Mouse (Mus musculus): ENCODE measurements around the gene Supt20.

The Supt20 gene

DNA sequence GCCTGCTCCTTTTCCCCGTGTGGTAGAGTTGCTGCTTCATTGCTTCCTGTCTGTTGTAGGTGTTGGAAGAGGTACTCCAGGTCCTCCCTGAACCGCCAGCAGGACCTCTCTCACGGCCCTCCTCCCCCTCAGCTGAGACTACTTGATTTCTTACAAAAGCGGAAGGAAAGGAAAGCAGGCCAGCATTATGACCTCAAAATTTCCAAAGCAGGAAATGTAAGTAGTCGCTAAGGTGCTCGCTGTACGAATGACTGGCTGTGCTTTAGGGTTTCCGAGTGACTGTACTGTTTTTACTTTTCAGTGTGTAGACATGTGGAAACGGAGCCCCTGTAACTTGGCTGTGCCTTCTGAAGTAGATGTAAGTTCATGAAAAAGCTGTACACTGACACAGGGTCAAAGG is 16.4 kb downstream of the Supt20 start:
- DNase-seq: no peak

DNA sequence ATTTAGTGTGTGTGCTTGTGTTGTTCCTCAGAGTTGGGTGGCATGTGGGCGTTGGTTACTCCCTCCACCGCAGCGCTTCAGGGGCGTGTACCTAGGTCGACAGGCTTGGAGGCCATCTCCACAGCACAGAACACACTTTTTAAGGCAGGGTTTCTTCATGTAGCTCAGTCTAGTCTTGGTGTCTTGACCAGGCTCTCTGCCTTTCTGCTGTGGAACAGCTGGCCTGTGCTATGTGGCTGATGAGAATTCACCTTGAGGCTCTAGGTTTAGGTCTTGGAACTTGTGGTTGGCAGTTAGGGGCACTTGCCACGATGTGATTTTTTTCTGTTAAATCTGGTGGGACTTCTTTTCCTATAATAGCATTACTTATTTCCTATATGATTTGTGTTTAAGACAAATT is 21.6 kb downstream of the Supt20 start, which contains the start of gene Gm21958:
Gene Gm21958, minus strand, starts transcription at position 101 of the 400 bp plus-strand sequence.
- DNase-seq: no peak

DNA sequence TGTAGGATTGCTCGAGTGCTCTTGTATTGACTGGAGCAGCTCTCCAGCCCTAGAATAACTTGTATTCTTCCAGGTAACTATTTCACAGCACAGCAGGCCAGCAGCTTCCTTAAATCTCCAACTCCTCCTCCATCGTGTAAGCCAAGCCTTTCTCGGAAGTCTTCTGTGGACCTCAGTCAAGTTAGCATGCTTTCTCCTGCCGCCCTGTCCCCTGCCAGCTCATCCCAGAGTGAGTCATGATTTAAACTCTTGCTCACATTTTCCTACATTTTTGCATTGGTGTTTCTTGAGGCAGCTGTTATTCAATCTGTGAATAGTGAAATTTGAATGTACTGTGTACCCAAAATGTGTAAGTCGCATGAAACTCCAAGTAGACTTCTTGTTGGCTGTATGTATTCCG is 22.9 kb downstream of the Supt20 start:
- DNase-seq: no peak

DNA sequence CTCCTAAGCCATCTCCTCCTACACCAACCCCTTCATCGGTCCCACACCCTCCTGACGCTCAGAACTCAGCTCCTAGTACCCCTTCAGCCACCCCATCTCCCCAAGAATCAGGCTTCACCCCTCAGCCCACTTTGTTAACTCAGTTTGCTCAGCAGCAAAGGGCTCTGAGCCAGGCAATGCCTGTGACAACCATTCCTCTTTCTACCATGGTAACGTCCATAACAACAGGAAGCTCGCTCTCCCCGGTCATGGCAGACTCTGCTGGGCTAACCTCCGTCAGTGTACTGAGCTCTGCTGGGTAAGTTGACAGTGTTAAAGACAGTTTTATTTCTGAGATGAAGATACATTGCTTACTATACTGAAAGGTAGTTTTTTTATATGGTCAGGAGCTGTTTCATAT is 24.7 kb downstream of the Supt20 start:
- no peak for DNase-seq

DNA sequence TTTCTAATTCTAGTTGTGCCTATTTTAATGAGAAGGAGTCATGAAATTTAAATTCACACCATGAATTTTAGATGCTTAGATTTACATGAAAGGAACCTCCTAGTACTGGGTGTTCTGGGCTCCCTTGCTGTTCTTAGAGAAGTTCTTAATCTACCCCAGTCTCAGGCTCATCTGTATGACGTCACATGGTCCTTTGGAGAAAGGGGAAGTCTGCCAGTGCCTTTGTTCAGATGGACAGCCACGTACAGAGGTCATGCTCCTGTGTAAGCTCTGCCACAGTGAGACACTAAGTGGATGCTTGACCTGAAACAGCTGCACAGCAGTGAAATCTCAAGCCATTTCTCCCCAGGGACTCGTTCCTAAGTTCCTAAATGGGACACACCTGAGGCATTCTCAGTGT is 26.3 kb downstream of the Supt20 start:
- no peak for DNase-seq

DNA sequence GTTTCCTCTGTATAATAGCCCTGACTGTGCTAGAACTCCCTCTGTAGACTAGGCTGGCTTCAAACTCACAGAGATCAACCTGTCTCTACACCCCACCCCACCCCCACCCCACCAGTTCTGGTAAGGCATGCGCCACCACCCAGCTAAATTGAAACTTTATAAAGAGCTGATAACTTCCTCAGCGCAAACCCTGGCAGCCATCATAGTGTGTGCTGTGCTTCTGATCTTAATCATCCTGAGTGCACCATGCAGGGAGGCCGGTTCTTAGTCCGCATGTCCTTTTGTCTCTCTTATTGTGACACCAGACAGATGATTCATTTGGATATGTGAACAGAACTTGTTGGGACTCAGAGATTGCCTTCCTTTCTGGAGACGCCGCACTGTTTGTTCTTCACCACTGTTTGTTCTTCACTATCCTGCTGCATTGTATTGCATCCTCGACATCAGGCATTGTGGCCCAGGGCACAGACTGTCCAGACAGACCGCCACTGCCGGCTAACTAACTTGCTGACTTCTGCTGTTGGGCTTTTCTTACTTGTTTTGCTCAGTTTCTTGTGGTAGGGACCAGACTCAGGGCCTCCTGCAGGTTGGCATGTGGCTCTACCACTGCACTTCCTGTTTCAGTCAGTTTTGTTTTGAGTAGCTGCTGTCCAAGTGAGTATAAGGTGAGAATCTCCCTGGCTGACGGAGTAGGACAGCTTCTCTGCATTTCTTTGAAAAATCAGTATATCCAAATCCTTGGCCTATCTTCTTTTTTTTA is 31.3 kb downstream of the Supt20 start:
- no peak for DNase-seq

DNA sequence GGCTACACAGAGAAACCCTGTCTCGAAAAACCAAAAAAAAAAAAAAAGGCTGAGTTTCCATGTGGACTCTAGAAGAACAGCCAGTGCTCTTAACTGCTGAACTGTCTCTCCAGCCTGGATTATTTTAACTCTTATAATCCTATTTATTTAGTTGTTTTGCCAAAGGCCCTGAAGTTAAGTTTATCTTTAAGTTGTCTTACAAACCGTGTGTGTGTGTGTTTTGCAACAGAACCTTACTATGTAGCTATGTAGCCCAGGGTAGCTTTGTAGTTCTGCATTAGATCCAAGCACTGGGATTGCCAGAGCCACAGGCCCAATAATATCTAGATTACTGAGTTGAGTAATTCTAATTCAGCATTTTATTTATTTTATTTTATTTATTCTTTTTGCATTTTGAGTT is 32.7 kb downstream of the Supt20 start:
- DNase-seq: no peak

DNA sequence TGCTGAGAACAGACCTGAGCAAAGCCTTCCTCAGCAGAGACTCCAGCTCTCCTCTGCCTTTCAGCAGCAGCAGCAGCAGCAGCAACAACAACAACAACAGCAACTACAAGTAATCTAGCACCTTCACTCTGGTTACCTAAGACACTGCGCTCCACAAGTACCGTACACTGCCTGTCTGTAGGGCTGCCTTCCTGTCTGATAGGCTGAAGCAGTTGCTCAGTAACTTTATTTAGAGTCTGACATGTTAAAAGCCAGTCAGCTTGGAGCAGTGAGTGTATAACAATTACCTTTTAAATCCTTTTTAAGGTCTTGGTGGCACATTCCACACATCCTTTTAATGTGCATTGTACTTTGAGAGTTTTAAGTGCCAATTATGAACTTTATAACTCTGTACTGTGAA is 35.0 kb downstream of the Supt20 start:
- no peak for DNase-seq

DNA sequence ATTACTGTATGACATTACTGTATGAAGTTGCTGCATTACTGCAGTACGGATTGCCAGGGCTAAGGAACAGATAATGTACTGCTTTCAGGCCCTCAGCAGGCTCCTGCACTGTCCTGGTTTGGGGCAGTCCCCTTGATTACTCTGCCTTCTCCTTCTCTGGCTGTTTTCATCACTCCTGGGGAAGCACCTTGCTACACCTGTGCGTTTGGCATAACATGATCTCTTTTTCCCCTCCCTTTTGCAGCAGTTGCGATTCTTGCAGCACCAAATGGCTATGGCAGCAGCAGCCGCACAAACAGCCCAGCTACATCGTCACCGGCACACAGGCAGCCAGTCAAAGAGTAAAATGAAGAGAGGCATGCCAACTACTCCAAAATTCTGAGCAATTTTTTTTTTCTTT is 35.5 kb downstream of the Supt20 start:
- no peak for DNase-seq

DNA sequence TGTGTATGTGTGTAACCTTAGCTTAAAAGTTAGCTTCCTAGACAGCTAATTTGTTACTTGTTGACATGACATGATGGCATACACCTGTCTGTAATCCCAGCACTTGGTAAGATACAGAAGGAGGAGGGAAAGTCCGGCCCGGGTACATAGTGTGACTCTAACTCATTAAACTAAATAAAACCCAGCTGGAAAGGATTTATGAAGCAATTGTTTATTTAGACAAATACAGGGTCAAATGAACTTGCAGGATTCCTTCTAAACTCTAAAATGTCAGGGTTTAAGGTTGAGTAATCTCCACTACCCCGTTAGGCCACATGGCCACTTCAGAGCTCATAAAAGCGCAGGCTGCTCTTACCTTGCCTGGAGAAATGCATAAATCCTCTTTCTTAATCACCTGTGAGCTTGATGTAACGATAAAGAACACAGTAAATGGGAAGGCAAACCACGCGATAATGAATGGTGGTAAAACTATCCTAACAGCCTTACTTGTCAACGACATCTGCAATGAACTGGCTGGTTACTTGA is 39.1 kb downstream of the Supt20 start:
- DNase-seq: no peak

DNA sequence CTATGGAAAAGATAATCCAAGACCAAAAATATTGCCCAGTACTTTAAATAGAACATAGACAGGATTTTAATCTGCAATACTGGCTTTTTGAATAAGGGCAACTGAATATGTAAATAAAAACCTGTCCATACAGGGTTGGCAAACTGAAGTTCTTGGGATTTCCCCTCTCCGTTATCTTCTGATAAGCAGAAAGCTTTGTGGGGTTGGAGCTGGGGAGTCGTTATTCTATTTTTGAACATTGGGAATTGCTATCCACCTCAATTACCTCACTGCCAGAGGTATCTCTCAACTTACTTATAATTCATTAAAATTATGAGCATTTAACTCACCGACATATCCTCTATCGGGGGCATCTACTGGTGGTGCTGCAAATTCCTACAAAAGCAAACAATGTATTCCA is 39.8 kb downstream of the Supt20 start:
- DNase-seq: no peak

DNA sequence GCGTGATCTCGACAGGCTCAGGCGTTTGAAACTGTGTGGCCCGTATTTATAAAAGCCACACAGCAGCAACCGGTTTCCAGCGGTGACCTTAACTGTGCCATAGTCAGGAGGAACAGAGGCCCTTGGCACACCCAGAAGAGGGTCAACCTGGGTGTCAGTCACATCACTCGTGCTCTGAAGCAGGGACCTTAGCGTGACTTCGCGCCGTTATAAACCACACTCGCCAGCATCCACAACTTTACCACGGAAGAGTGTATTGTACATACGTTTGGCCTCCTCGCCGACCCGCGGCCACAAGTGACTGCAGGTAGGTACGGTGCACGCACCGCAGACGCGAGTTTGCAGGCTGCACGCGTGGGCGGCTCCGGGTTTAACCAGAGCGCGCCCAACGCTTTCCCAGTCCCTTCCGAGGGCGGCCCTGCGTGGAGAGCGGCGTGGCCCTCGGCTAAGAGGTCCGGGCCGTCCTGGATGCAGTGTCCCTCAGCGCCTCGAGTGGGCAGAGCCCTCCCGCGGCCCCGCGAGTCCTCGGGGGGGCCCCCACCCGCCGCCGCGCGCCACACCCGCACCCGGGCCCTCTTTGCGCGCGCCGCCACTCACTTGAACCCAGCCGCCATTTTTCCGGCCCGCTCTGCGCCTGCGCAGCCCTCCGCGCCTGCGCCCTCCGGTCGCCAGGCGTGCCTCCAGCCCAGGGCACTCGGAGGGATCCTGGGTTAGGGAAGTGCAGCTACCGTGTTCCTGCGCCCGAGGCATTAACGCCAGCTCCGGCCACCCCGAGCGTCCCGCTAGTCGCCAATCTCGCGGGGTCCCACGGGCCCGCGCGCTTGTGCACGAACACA is 42.0 kb downstream of the Supt20 start:
- DNase-seq: peak; percentile 85

DNA sequence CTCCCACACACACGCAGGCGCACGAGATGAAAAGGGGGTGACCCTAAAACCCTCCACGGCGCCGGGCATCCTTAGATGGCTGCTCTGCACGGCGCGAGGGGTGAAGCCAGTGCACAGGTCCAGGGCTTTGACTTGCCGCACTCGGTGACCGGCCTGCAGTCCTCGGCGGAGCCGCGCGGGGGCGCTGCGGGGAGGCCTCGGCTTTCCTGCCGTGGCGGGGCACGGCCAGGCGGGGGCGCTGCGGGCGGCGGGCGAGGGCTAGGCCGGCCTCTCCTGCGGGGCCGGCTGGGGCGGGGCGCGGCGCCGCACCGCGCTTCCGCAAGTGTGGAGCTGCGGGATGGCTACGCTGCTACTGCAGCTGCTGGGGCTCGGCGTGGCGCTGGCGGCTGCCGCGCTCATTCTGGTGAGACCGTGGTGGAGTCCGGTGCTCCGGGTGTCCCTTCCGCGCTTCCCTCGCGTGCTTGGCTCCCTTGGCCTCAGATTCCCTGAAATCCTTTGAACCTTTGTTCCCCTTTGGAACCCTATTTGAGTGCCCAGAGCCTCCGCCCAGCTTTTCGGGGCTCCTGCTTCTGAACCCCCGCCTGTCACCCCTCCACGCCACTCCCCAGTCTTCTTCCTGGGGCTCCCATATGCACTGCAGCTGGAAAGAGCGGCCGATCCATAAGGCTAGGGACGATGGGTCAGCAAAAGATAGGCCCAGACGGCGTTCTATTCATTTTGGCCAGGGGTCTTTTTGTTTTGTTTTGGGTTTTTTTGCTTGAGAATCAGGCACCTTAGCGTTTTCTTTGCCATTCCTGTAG is 42.8 kb downstream of the Supt20 start, which contains the start of the genes Exosc8 and Alg5:
Gene Exosc8, minus strand, starts transcription at position 147 of the 800 bp plus-strand sequence.
Gene Alg5, plus strand, starts transcription at position 293 of the 800 bp plus-strand sequence.
- DNase-seq: peak; percentile 83

DNA sequence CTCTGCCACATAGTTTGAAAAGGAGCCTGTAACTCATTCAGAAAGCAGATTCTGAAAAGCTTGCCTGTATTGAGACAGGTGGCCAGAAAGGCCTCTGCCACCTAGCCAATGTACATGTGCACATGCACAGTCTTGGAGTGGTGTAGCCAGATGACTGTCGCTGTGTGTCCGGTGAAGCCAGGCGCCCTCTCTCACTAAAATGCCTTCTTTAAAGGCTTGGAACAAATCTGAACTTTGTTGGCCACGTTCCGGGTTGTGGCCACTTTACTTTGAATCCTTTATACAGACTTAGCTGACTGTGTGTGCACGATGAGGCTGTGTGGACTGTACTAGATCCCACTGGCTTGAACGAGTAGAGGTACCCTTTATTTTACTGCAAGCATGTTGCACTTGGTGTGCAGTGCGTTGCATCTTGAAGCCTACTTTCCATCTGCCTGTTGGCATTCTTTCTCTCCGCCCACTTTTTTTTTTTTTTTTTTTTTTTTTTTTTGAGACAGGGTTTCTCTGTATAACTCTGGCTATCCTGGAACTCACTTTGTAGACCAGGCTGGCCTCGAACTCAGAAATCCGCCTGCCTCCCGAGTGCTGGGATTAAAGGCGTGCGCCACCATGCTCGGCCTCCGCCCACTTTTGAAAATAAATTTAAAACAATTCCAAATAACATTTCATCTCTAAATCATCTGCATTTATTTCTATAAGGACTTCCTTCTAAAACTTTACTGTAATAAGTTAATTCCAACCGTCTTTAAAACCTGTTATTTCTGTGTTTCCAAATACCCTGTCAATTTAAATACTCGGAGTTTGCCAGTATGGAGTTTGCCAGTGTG is 43.7 kb downstream of the Supt20 start:
- DNase-seq: peak; percentile 15

DNA sequence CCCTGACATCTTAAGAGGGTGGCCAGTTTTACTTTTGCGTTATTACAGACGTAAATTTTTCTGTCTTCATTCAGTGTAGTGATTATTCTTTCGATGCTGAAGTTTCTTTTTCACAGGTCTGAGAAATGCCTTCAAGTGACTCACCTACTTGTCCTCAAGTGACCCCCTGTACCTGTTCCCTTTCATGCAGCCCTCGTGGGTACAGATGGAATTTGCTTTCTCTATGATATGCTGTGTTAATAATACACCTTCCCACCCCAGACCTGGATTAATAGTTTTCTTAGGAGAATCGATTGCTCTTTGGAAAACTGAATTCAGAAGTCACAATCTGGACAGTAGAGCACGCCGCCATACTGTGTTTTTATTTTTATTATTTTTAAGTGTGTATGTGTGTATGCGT is 44.7 kb downstream of the Supt20 start:
- no peak for DNase-seq

DNA sequence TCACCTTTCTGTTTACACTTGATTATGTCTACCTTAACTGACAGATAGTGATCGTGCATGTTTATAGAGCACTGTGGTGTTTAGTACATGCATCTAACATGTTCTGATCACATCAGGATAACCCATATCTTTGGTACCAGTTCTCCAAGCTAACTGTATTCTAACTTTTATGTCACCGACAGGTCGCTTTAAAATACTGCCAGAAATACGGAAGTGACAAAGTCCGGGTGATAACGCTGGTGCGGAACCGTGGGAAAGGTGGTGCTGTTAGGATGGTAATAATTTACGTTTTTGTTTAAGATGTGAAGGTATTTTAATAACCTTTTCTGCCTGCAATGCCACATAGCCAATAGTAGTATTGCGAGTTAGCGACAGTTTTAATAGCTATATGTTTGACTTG is 49.4 kb downstream of the Supt20 start:
- DNase-seq: no peak

DNA sequence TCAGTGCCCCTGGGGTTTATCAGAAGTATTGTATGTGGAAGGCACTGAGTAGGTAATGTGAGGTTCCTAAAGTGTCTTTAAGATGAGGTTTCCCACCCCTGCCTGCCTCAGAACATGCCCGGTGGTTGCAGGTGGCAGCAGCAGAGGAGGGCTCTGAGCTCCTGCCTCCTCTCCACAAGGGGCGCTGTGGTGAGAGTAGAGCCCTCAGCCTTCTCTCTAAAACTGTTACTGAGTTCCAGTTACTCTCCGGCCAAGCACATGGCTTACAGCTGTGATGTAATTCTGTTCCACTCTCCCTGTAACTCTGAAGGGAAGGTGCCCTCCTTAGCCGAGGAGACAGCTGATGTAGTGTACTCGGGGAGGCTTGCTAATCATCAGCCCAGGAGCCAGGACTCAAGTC is 53.2 kb downstream of the Supt20 start:
- no peak for DNase-seq

DNA sequence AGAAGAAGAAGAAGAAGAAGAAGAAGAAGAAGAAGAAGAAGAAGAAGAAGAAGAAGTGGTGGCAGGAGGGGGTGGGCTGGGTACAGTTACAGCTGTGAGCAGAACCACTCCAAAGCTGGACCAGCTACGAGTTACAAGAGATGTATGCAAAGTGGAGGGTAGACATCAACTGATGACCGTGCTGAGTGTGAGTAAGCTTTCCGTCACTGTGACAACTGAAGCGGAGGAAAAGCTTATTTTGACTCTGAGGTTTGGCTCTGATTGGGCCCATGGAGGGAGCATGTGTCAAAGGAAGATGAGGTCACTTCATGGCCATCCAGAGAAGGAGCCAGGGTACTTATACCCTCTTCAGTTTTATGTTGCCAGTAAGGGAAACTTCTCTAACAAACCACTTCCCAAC is 60.8 kb downstream of the Supt20 start:
- DNase-seq: no peak

DNA sequence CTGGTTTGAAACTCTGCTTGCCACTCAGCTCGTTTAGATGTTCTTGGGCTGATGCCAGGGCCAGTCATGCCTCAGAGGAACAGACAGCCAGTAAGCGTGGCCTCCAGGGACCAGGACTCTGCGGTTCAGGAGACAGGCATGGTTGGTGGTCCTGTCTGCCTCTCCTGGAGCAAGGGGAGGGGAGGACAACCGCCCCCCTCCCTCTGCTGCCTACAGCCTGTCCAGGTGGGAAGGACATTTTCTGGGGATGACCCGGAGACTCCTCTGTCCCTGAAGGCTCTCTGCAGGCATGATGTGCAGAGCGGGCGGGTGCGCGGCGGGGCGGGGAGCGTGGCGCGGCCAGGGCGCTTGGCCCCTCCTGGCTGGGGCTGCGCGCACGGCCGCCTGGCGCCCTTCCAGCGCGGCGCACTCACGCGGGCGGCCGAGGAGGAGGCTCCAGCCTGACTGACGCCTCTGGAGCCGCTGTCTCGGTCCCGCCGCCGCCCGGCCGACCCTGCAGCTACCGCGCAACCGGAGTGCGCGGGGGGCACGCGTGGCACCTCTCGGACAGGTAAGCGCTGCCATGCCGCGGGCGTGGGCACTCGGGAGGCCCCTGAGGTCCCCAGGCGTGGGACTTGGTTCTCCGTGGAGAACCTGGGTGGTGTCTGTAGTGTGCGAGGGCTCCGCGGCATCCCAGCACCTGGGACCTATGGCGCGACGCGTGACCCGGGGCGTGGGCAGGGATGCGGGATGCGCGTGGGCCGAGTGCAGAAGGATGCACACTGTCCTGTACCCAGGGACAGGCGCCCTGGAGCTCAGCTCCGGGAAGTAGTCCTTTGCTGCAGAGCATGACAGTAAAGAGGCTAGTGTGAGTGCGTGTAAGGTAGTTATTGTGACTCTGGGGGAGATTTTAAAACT is 62.8 kb downstream of the Supt20 start, which contains the start of gene Smad9:
Gene Smad9, plus strand, starts transcription at position 438 of the 897 bp plus-strand sequence.
- peak; percentile 56 for DNase-seq

DNA sequence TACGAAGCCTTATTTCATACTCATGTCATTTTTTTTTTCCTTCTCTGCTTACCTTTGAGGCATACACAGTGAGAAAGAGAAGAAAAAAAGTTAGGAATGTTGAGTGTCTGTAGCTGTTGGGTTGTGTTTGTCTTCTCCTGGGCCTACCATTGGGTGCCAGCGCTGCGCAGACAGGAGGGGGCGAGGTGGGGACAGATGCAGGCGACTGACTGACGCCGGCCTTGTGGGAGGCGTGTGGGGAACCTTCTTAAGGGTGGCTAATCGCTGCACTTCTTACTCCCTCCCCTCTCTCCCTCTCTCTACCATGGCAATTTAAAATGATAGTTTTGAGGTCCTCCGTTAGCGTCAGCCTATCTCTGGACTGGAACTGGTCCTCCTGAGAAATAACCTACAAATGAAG is 63.5 kb downstream of the Supt20 start:
- no peak for DNase-seq

DNA sequence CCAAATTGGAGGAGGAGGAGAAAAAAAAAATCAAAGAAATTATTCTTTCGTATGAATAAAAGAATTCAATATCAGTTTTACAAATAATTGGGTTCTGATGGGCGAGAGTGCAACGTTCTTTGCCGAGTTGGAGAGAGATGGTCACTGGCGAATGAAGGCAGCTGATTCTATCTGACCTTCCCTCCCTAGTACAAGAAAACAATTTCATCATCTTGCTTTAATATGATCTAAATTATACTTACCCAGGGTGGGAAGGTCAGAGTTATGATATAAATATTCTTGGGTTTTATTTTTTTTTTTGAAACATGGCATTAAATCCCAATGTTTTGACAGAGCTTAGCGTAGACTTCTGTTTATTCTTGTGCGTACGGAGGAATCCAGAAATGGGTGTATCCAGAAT is 64.8 kb downstream of the Supt20 start:
- no peak for DNase-seq

Data from kidney, adult 11 months (tissue).